Mouse (Mus musculus) liver, adult (tissue): ENCODE results near the gene Gm525.

Experiments used
- GATA4 ChIP-seq: IDR thresholded peaks from 2 replicates; pipeline ENCODE4 v1.6.1; 2014; ENCODE audit warnings: mild to moderate bottlenecking, low read length; ENCODE audit not compliant: insufficient replicate concordance

Gene Gm525

DNA sequence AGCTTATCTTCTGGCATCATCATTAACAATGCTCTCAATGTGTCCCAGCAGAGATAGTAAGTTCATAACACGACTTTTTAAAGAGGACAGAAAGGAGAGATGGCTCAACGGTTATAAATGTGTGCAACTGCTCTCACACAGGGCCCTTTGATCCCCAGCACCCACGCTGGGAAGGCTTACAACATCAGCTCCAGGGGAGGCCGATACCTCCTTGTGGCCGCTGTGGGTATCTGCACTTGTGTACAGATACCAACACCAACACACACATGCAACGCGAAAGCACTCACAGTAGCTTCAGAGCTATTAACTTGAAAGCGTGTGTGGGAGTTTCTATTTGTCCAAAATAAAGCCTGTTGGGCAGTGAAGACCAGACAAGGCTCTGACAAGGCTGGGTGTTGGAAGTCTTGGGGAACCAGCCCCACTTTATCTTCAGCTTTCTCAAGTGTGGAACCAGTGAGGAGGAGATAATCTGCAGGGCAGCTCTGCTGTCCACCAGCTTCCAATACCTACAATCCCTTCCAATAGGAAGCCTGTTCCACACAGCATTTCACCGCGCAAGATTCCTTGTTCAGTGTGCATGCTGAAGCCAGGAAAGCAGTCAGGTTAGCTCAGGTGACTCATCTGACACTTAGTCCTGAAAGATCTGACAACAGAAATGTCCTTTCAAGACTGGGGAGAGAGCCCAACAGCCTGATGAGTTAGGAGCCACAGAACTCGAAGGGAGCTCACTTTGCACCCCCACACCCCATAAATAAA lies 14.9 kb upstream of the Gm525 start:
- no peak for TF ChIP-seq GATA4

- TF ChIP-seq GATA4 = no peak
These were observed 13.7 kb upstream of the Gm525 start for GRCm38 (mm10) chr11:89059919-89060422.

- peak; percentile 61; the same call in 1 of the 2 replicates for TF ChIP-seq GATA4
These were observed 13.1 kb upstream of the Gm525 start for GRCm38 (mm10) chr11:89060423-89061089.

GRCm38 (mm10) chr11:89061362-89061761 lies 12.3 kb upstream of the Gm525 start:
- no peak for TF ChIP-seq GATA4

GRCm38 (mm10) chr11:89064312-89064711 lies 9.3 kb upstream of the Gm525 start:
- no peak for TF ChIP-seq GATA4

GRCm38 (mm10) chr11:89065297-89065696 lies 8.3 kb upstream of the Gm525 start:
- TF ChIP-seq GATA4 = no peak

DNA sequence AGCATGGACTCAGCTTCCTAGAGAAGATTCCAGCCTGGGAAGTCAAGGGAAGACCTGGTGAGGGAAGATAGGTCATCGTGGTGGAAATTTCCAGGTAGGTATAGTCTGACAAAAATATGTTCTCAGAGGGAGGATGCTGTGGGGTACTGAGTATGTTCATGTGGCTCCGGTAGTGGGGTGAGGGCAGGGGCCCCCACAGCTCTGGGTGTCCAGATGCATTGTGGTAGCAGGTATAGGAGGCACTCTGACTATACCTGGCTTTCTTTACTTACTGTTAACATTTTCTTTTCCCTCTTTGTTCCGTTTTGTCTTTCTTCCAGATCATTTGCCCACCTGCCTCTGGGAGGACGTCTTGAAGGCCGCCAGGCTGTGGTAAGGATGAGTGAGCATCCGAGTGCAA lies 7.5 kb upstream of the Gm525 start:
- TF ChIP-seq GATA4 = no peak

DNA sequence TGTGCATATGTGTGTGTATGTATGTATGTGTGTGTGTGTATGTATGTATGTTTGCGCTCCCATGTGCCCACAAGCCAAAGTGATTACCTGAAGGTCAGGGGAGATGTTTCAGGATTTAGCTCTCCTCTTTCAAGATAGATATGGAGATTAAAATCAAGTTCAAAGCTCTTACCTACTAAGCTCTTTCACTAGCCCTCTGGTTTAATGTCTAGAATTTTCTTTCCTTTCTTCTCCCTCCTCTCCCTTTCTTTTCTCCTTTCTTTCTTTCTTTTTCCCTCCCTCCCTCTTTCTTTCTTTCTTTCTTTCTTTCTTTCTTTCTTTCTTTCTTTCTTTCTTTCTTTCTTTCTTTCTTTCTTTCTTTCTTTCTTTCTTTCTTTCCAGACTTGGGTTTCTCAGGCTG lies 6.9 kb upstream of the Gm525 start, which contains the start of gene Dgke:
Gene Dgke (minus strand): TSS at position 101 of the 400 bp plus-strand sequence.
- no peak for TF ChIP-seq GATA4

GRCm38 (mm10) chr11:89067301-89067822 lies 6.3 kb upstream of the Gm525 start:
- no peak for TF ChIP-seq GATA4

- no peak for TF ChIP-seq GATA4
These were observed 5.7 kb upstream of the Gm525 start for GRCm38 (mm10) chr11:89067871-89068490.

DNA sequence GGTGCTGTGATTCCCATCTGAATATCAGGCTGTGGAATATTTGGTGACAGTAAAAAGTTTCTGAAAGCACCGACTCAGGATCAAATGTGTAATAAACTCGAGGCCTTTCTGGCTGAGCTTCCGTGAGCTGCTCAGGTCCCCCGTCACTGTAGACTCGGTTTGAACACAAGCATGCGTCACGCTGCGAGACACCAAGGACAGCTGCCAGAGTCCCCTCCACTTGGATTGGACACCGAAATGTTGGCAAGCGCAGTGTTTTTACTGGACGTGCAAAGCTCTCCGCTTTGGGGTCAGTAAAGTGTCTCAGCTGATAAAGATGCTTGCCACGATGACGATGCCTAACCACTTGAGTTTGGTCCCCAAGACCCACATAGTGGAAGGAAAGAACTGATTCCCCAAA lies 5.0 kb upstream of the Gm525 start:
- TF ChIP-seq GATA4 = no peak

GRCm38 (mm10) chr11:89069303-89069702 lies 4.3 kb upstream of the Gm525 start:
- no peak for TF ChIP-seq GATA4

DNA sequence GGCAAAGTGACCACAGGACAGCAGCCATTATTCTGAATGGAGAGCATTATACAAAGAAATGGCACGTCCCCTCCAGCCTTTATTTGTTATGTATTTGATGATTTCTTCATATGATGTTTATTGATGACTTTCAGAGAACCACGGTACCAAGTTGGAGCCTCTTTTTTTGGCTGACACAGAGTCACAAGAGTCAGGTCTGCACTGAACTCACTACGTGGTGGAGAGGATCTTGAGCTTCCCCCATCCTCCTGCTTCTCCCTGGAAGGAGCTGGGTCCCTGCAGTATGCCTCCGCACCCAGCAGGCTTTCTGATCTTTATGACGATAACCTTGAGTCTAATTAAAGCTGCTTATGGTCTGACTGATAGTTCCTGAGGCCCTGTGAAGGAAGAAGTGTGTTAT lies 2.1 kb upstream of the Gm525 start:
- TF ChIP-seq GATA4 = no peak

GRCm38 (mm10) chr11:89074783-89075413 lies 1.3 kb downstream of the Gm525 start:
- no peak for TF ChIP-seq GATA4

DNA sequence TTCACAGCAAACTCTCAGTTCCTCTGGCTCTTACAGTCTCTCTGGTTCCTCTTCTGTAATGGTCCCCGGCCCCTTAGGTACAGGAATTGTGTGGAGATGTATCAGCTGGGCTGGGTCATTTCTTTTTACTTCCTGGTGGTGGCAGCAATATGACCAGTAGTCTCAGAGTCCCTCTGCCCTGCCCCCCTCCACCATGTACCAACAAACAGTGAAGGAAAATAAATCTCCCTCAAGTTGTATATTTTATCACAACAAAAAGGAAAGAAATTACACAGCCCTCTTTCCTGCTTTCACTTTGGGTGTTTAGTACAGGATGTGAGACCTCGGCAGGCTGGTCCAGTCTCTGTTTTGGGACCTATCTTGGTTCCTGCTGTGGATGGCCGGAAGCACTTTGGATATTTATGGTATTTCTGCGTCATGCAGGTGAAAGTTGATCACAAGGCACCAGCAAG lies 2.8 kb downstream of the Gm525 start:
- TF ChIP-seq GATA4 = peak; percentile 9; the same call in 1 of the 2 replicates

DNA sequence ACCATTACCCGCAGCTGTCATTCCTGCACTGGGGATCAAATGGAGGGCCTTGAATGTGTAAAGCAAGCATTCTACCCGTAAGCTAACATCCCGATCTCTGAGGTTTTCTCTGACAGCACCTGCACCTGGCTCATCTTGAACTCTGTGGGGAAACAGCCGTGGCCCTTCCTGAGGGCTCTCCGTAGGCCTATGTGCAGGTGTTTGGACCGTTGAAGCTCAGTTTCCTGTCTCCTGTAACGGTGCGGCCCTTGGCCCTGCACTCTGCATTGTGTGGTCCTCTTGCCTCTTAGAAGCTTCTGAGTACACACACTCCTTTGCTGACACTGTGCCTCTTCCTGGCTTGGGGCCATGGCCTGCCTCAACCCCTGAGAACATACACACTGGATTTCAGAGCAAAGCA lies 4.0 kb downstream of the Gm525 start:
- TF ChIP-seq GATA4 = no peak

GRCm38 (mm10) chr11:89078305-89078704 lies 4.7 kb downstream of the Gm525 start:
- TF ChIP-seq GATA4 = no peak
